Mouse (Mus musculus) heart, postnatal 0 days (tissue): ENCODE results near the gene Fut9. TPM values are rescaled to one million over a fixed set of nuclear protein-coding genes. Genes with fewer than 3 reads are reported as not detected.

ENCODE experiments used
- ATAC-seq: fragments of 200-750 bp; cut with Nextera tagmentation; 2 replicates; pipeline ENCODE4 v1.8.0; 2017; ENCODE audit warnings: low read depth, moderate number of reproducible peaks, moderate library complexity; ENCODE audit not compliant: insufficient read depth
- DNase-seq: peaks from one replicate; pipeline ENCODE4 v3.0.0-alpha.2; 2016; ENCODE audit warnings: low spot score
- H3K27ac ChIP-seq: fragments of 300-500 bp; sonication (generic); 2 replicates; pipeline ENCODE4 v1.5.1; 2014; ENCODE audit warnings: low read depth, mild to moderate bottlenecking
- H3K27me3 ChIP-seq: fragments of 300-500 bp; sonication (generic); 2 replicates; pipeline ENCODE4 v1.6.1; 2014; ENCODE audit warnings: low read length, mixed read lengths; ENCODE audit not compliant: control insufficient read depth, insufficient read depth
- H3K36me3 ChIP-seq: fragments of 300-500 bp; sonication (generic); replicated peaks from 2 replicates; pipeline ENCODE4 v1.6.1; 2014; ENCODE audit warnings: low read length, mixed read lengths; ENCODE audit not compliant: control insufficient read depth, insufficient read depth
- H3K4me1 ChIP-seq: fragments of 300-500 bp; sonication (generic); 2 replicates; pipeline ENCODE4 v1.6.1; 2014; ENCODE audit warnings: antibody characterized with exemption; ENCODE audit not compliant: control insufficient read depth, insufficient read depth
- H3K4me2 ChIP-seq: fragments of 300-500 bp; sonication (generic); 2 replicates; pipeline ENCODE4 v1.6.1; 2014; ENCODE audit warnings: low read depth, mild to moderate bottlenecking, low read length, moderate library complexity
- H3K4me3 ChIP-seq: fragments of 300-500 bp; sonication (generic); 2 replicates; pipeline ENCODE4 v1.5.1; 2014; ENCODE audit warnings: low read depth, low read length
- H3K9ac ChIP-seq: fragments of 300-500 bp; sonication (generic); replicated peaks from 2 replicates; pipeline ENCODE4 v1.6.1; 2014; ENCODE audit warnings: low read depth, low read length, mixed read lengths
- H3K9me3 ChIP-seq: fragments of 300-500 bp; sonication (generic); replicated peaks from 2 replicates; pipeline ENCODE4 v1.6.1; 2016; ENCODE audit warnings: low read length; ENCODE audit not compliant: control insufficient read depth
- CTCF ChIP-seq: IDR thresholded peaks from 2 replicates; pipeline ENCODE4 v1.5.1; 2016; ENCODE audit warnings: antibody characterized with exemption, control low read depth, low read depth
- EP300 ChIP-seq: IDR thresholded peaks from 2 replicates; pipeline ENCODE4 v1.6.1; 2016; ENCODE audit warnings: antibody characterized with exemption, low read depth
- WGBS: fragments of 180-500 bp; shearing (Covaris S2); extraction: QIAGEN DNeasy Blood & Tissue Kit; methylation state at CpG from one replicate; pipeline ENCODE4 v1.1.7; 2014; 5-methylcytosine and 5-hydroxymethylcytosine counted together
- polyA plus RNA-seq: library from polyadenylated mRNA; unstranded; fragments of >200 nt; fragmentation: Nextera tagmentation; extraction: Ambion mirVana; gene quantifications from 2 replicates; pipeline ENCODE4 v1.2.1, GENCODE M21; 2015
- total RNA-seq: library from RNA; depleted of rRNA; stranded (reverse); fragments of >200 nt; gene quantifications from 2 replicates; pipeline ENCODE4 v1.2.3, GENCODE M21; 2014; ENCODE audit warnings: low replicate concordance

The Fut9 gene
- total and polyA plus RNA-seq, 2 experiments from 2014 or later: 0.65 TPM; not detected in 1

GRCm38 (mm10) chr4:25684976-25685375, 115.1 kb downstream of the Fut9 start:
- H3K27ac ChIP-seq: no peak overlapping the region
- H3K9me3 ChIP-seq: no peaks in the 10 kb centered on the region
- no peaks in the 10 kb centered on the region for H3K36me3 ChIP-seq
- DNase-seq (no peak), ATAC-seq (no peak)
- no peak overlapping the region for H3K9ac ChIP-seq
- no peak for TF ChIP-seq CTCF
- no peak for TF ChIP-seq EP300
- 78% methylated on average over 3 of the region's 3 CpGs for WGBS
- H3K4me2 ChIP-seq: no peak overlapping the region
- H3K4me1 ChIP-seq: no peaks in the 10 kb centered on the region
- no peak overlapping the region for H3K4me3 ChIP-seq
- H3K27me3 ChIP-seq: no peaks in the 10 kb centered on the region

GRCm38 (mm10) chr4:25664196-25664595, 135.8 kb downstream of the Fut9 start:
- no peak overlapping the region for H3K9ac ChIP-seq
- DNase-seq (no peak), ATAC-seq (no peak)
- H3K4me1 ChIP-seq: no peaks in the 10 kb centered on the region
- no peaks in the 10 kb centered on the region for H3K36me3 ChIP-seq
- H3K4me2 ChIP-seq: no peak overlapping the region
- 60% methylated on average over 1 of the region's 1 CpGs for WGBS
- no peak overlapping the region for H3K4me3 ChIP-seq
- no peaks in the 10 kb centered on the region for H3K9me3 ChIP-seq
- no peaks in the 10 kb centered on the region for H3K27me3 ChIP-seq
- TF ChIP-seq CTCF (no peak), EP300 (no peak)
- no peak overlapping the region for H3K27ac ChIP-seq

- Histone ChIP-seq H3K27me3 (no peaks in the 10 kb centered on the region), H3K9ac (no peak overlapping the region), H3K27ac (no peak overlapping the region), H3K4me2 (no peak overlapping the region), H3K4me1 (no peaks in the 10 kb centered on the region), H3K36me3 (no peaks in the 10 kb centered on the region), H3K9me3 (no peaks in the 10 kb centered on the region), H3K4me3 (no peak overlapping the region)
- ATAC-seq (no peak), DNase-seq (no peak)
- WGBS: 61% methylated on average over 3 of the region's 3 CpGs
- TF ChIP-seq CTCF (no peak), EP300 (no peak)
Measured at GRCm38 (mm10) chr4:25661204-25661727, 138.8 kb downstream of the Fut9 start.

GRCm38 (mm10) chr4:25658792-25659191, 141.3 kb downstream of the Fut9 start:
- Histone ChIP-seq H3K27me3 (no peaks in the 10 kb centered on the region), H3K9ac (no peak overlapping the region), H3K36me3 (no peaks in the 10 kb centered on the region), H3K9me3 (no peaks in the 10 kb centered on the region), H3K4me2 (no peak overlapping the region), H3K4me1 (no peaks in the 10 kb centered on the region), H3K27ac (no peak overlapping the region), H3K4me3 (no peak overlapping the region)
- no peak for TF ChIP-seq CTCF
- TF ChIP-seq EP300: no peak
- WGBS: 40% methylated on average over 3 of the region's 3 CpGs
- no peak for ATAC-seq
- DNase-seq: no peak

GRCm38 (mm10) chr4:25651902-25652301, 148.1 kb downstream of the Fut9 start:
- 72% methylated on average over 3 of the region's 3 CpGs for WGBS
- no peaks in the 10 kb centered on the region for H3K9me3 ChIP-seq
- no peak for TF ChIP-seq CTCF
- ATAC-seq (no peak), DNase-seq (no peak)
- no peak overlapping the region for H3K4me2 ChIP-seq
- H3K36me3 ChIP-seq: no peaks in the 10 kb centered on the region
- H3K4me3 ChIP-seq: no peak overlapping the region
- no peaks in the 10 kb centered on the region for H3K4me1 ChIP-seq
- H3K27me3 ChIP-seq: no peaks in the 10 kb centered on the region
- no peak overlapping the region for H3K9ac ChIP-seq
- no peak overlapping the region for H3K27ac ChIP-seq

- H3K9me3 ChIP-seq: no peaks in the 10 kb centered on the region
- TF ChIP-seq EP300: no peak
- TF ChIP-seq CTCF: no peak
- no peaks in the 10 kb centered on the region for H3K4me1 ChIP-seq
- no peak overlapping the region for H3K4me2 ChIP-seq
- no peaks in the 10 kb centered on the region for H3K36me3 ChIP-seq
- DNase-seq (no peak), ATAC-seq (no peak)
- 76% methylated on average over 2 of the region's 2 CpGs for WGBS
- H3K27ac ChIP-seq: no peak overlapping the region
- no peak overlapping the region for H3K4me3 ChIP-seq
- H3K27me3 ChIP-seq: no peaks in the 10 kb centered on the region
- H3K9ac ChIP-seq: no peak overlapping the region
Measured at GRCm38 (mm10) chr4:25648107-25648506, 151.9 kb downstream of the Fut9 start.
